Mouse (Mus musculus): Measurements from ENCODE around the gene Drg1. TPM values are rescaled to one million over a fixed set of nuclear protein-coding genes. Genes with fewer than 3 reads are reported as not detected.
A peak's percentile ranks its signal among the peaks of the same experiment; 100 is the strongest.
"Not testable (repeated sequence)": the region's sequence is repeated elsewhere in the genome, so short reads cannot be mapped to it uniquely, and the experiment has no call there.

Drg1 gene
- polyA plus RNA-seq, 1 experiment from 2014 or later, result 159 TPM

DNA sequence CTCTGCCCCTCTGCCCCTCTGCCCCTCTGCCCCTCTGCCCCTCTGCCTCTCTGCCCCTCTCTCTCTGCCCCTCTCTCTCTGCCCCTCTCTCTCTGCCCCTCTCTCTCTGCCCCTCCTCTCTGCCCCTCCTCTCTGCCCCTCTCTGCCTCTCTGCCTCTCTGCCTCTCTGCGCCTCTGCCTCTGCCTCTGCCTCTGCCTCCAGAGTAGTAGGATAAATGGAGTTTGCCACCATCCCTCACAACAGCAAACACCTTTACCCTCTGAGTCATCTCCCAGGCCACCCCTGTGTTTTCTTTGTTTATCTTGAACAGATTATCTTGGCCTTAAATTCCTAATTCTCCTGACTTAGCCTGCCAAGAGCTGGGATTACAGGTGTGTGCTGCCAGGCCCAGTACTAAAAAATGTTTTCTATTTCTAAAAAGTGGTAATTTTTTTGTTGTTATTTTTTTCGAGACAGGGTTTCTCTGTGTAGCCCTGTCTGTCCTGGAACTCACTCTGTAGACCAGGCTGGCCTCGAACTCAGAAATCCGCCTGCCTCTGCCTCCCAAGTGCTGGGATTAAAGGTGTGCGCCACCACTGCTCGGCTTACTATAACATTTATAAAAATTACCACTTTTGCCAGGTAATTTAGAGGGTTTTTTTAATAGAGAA lies 85.6 kb downstream of the Drg1 start:
- not testable (repeated sequence) for H3K4me3 ChIP-seq; H3K4me1 ChIP-seq (replicated peaks); ATAC-seq (ENCODE audit: insufficient number of reproducible peaks, low FRiP score); H3K27ac ChIP-seq (ENCODE audit: poor library complexity, severe bottlenecking); H3K4me2 ChIP-seq; H3K27me3 ChIP-seq (replicated peaks); H3K9ac ChIP-seq
- 73% methylated on average over 6 of the region's 6 CpGs for WGBS
- Histone ChIP-seq H3K36me3 (peaks cover 10% of the 10 kb centered on the region), H3K9me3 (replicated peaks) (peaks cover 11% of the 10 kb centered on the region)

DNA sequence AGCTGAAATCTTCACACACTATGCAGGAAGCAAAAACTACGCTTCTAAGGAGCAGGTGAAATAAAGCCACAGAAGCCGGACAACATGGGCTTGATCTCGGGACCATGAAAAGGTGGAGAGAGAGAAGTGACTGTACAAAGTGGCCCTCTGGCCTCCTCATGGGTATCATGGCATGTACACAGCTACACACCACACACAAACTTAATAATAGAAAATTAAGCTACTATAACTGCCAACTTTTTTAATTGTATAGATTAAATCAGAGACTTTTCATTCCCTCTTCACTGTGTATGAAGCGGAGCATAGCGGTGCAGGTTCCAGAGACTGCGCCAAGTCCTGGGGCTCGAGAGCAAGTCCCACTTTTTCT lies 86.5 kb downstream of the Drg1 start:
- H3K4me1 ChIP-seq (replicated peaks); H3K27ac ChIP-seq (ENCODE audit: poor library complexity, severe bottlenecking); H3K4me2 ChIP-seq; H3K4me3 ChIP-seq; H3K27me3 ChIP-seq (replicated peaks); H3K9ac ChIP-seq; ATAC-seq (ENCODE audit: insufficient number of reproducible peaks, low FRiP score): not testable (repeated sequence)
- 77% methylated on average over 7 of the region's 7 CpGs for WGBS
- peaks cover 10% of the 10 kb centered on the region for H3K36me3 ChIP-seq
- H3K9me3 ChIP-seq (replicated peaks), result peaks cover 11% of the 10 kb centered on the region

DNA sequence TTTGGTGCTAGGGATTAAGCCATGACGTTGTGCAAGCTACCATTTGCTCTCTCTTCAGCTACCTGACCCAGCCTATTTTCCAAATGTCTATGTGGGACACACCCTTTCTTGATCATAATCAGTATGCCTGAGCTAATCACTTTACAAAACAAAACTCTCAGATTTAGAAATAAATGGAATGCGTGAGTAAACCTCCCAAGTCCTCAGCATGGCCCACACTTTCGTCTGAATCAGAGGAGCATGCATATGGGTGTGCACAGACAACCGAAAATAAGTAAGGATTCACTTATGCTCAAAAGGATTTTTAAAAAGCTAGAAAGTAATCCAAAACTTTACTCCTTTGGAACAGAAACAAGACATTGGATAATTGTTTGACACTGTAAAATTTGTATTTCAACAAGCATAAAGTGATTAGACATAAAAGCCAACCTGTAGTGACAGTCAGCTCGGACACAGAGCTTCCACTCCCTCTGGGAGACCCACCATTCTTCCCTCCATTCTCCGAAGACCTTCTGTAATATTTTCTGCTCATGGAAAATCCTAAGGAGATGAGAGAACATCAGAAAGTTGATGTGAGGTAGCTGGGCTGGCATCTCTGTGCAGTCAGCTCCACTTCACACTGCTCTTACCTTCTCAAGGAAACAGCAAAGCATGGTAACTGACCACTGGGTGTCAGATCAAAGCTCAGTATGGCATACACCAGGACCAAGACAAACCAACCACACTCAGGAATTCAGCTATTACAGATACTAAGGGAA lies 87.1 kb downstream of the Drg1 start:
- H3K4me1 ChIP-seq (replicated peaks); H3K4me2 ChIP-seq; ATAC-seq (ENCODE audit: insufficient number of reproducible peaks, low FRiP score); H3K4me3 ChIP-seq; H3K27ac ChIP-seq (ENCODE audit: poor library complexity, severe bottlenecking); H3K27me3 ChIP-seq (replicated peaks); H3K9ac ChIP-seq: not testable (repeated sequence)
- Histone ChIP-seq H3K36me3 (peaks cover 10% of the 10 kb centered on the region), H3K9me3 (replicated peaks) (peaks cover 11% of the 10 kb centered on the region)
- WGBS, result 78% methylated on average over 6 of the region's 6 CpGs

DNA sequence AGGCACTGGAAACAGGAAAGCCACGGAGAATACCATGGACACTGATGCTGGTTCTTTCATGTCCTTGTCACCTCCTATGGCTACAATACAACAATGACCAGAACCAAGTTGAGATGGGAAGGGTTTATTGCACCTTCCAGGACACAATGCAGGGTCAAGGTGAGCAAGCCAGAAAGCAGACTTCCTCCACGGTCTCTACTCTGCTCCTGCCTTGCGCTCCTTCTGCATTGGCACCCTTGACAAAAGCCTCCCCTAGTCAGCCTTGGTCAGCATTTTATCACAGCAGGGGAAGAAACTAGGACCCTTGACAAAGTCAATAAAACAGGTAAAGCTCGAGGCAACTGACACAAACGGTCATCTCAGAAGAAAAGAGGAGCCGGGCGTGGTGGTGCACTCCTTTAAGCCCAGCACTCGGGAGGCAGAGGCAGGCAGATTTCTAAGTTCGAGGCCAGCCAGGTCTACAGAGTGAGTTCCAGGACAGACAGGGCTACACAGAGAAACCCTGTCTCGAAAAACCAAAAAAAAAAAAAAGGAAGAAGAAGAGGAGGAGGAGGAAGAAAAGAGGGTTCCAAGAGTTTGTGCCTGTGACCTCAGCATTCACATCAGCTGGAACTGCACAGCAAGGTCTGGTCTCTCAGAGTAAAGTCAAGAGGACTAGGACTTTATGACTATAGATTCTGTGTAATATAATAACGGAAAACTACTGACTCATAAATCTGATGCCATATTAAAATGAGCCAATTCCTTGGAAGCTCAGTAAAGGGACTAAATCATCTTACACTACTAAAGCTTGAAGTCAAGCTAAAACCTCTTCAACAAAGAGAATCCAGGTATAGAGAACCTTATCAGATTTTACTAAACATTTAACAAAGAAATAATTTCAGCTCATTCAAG lies 92.5 kb downstream of the Drg1 start:
- not testable (repeated sequence) for H3K4me3 ChIP-seq; H3K4me1 ChIP-seq (replicated peaks); H3K27ac ChIP-seq (ENCODE audit: poor library complexity, severe bottlenecking); H3K4me2 ChIP-seq; H3K9ac ChIP-seq; H3K27me3 ChIP-seq (replicated peaks)
- peak; percentile 44 for ATAC-seq (ENCODE audit: insufficient number of reproducible peaks, low FRiP score)
- WGBS, result 77% methylated on average over 11 of the region's 11 CpGs
- H3K36me3 ChIP-seq, result peaks cover 11% of the 10 kb centered on the region
- peaks cover 13% of the 10 kb centered on the region for H3K9me3 ChIP-seq (replicated peaks)

DNA sequence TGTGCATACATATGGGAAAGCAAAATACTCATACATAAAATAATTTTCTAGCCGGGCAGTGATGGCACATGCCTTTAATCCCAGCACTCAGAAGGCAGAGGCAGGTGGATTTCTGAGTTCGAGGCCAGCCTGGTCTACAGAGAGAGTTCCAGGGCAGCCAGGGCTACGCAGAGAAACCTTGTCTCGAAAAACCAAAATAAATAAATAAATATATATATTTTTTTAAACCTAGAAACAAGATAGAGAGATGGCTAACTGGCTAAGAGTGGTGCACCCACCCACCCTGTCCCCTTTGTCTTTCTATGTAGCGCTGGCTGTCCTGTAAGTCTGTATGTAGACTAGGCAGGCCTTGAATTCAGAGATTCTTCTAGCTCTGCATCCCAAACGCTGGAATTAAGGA lies 93.7 kb downstream of the Drg1 start:
- H3K27ac ChIP-seq (ENCODE audit: poor library complexity, severe bottlenecking); H3K36me3 ChIP-seq: not testable (repeated sequence)

DNA sequence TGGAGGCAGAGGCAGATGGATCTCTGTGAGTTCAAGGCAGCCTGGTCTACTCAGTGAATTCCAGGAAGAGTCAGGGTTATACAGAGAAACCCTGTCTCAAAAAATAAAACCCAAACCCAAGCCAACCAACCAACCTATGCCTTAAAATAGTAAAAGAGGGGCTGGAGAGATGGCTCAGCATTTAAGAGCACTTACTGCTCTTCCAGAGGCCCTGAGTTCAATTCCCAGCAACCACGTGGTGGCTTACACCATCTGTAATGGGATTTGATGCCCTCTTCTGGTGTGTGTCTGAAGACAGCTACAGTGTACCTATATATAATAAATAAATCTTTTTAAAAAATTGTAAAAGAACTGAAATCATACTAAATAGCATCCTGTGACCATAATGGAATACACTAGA lies 94.3 kb downstream of the Drg1 start:
- H3K4me1 ChIP-seq (replicated peaks); H3K4me2 ChIP-seq; ATAC-seq (ENCODE audit: insufficient number of reproducible peaks, low FRiP score); H3K9ac ChIP-seq; H3K27ac ChIP-seq (ENCODE audit: poor library complexity, severe bottlenecking); H3K4me3 ChIP-seq; H3K27me3 ChIP-seq (replicated peaks); H3K36me3 ChIP-seq: not testable (repeated sequence)
- WGBS, result 62% methylated on average over 1 of the region's 1 CpGs
- peaks cover 16% of the 10 kb centered on the region for H3K9me3 ChIP-seq (replicated peaks)

More for the DNA sequence above, 93.7 kb downstream of the Drg1 start:
- H3K27me3 ChIP-seq (replicated peaks); H3K4me2 ChIP-seq; H3K9ac ChIP-seq; ATAC-seq (ENCODE audit: insufficient number of reproducible peaks, low FRiP score); H3K4me3 ChIP-seq; H3K4me1 ChIP-seq (replicated peaks): not testable (repeated sequence)
- H3K9me3 ChIP-seq (replicated peaks), result peaks cover 14% of the 10 kb centered on the region
- 59% methylated on average over 5 of the region's 6 CpGs for WGBS

DNA sequence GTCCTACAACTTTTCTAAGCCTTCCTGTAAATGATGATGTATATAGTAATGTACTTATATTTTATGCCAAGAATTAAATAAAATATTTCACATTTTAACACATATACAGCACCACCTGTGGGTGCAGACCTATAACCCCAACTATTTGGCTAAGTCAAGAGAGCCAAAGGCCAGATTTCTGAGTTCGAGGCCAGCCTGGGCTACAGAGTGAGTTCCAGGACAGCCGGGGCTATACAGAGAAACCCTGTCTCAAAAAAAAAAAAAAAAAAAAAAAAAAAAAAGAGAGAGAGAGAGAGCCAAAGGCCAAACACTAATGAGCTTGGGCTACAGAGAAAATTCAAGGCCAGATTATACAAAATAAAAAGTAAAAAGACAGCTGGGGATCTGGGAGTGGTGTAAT lies 97.2 kb downstream of the Drg1 start:
- not testable (repeated sequence) for H3K9ac ChIP-seq; H3K27ac ChIP-seq (ENCODE audit: poor library complexity, severe bottlenecking); H3K4me3 ChIP-seq; H3K4me2 ChIP-seq; H3K36me3 ChIP-seq; H3K27me3 ChIP-seq (replicated peaks); H3K4me1 ChIP-seq (replicated peaks)
- peaks cover 18% of the 10 kb centered on the region for H3K9me3 ChIP-seq (replicated peaks)
- 62% methylated on average over 2 of the region's 2 CpGs for whole genome bisulfite sequencing
- peak; percentile 46 for ATAC-seq (ENCODE audit: insufficient number of reproducible peaks, low FRiP score)

DNA sequence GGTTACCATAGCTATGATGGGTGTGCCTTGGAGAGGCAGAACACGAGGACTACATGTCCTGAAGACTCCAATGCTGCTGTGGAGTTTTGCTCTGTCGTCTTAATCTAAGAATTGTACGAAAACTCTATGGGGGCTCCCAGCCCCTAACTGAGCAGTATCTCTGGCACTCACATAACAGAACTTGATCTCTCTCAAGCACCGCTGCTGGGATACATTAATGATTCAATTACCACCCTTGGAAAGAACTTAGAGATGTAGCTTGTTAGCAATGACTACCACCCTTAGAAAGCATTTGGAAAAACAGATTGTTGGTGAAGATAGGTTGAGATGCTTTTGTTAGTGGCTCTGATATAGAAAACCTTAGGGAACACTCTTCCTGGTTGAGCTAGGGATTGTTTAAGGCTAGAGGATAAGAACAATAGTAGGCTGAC lies 98.6 kb downstream of the Drg1 start:
- ATAC-seq (ENCODE audit: insufficient number of reproducible peaks, low FRiP score), result not testable (repeated sequence)

DNA sequence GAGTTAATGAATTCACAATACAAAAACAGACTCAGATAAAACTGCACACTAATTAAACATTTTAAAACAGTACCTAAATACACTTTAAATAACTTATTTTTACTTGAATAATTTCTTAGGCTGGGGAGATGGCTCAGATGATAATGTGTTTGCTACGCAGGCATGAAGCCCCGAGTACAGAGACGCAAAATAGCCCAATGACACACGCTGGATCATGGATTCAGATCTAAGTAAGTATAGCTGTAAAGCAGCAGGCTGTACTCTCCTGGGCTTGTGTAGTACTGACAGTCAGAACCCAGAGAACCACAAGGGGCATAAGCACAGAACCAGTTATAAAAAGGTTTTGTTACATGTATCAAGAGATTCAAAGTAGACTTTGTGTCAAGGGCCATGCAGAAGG lies 99.1 kb downstream of the Drg1 start:
- not testable (repeated sequence) for H3K4me1 ChIP-seq (replicated peaks); H3K27me3 ChIP-seq (replicated peaks); H3K27ac ChIP-seq (ENCODE audit: poor library complexity, severe bottlenecking); H3K4me2 ChIP-seq; H3K36me3 ChIP-seq; H3K4me3 ChIP-seq; H3K9ac ChIP-seq; ATAC-seq (ENCODE audit: insufficient number of reproducible peaks, low FRiP score)
- peaks cover 17% of the 10 kb centered on the region for H3K9me3 ChIP-seq (replicated peaks)
- WGBS, result 82% methylated on average over 4 of the region's 4 CpGs

More for the DNA sequence above, 98.6 kb downstream of the Drg1 start:
- not testable (repeated sequence) for H3K4me3 ChIP-seq; H3K27ac ChIP-seq (ENCODE audit: poor library complexity, severe bottlenecking); H3K27me3 ChIP-seq (replicated peaks); H3K36me3 ChIP-seq; H3K9ac ChIP-seq; H3K4me1 ChIP-seq (replicated peaks); H3K4me2 ChIP-seq
- 67% methylated on average over 4 of the region's 4 CpGs for WGBS
- peaks cover 12% of the 10 kb centered on the region for H3K9me3 ChIP-seq (replicated peaks)

DNA sequence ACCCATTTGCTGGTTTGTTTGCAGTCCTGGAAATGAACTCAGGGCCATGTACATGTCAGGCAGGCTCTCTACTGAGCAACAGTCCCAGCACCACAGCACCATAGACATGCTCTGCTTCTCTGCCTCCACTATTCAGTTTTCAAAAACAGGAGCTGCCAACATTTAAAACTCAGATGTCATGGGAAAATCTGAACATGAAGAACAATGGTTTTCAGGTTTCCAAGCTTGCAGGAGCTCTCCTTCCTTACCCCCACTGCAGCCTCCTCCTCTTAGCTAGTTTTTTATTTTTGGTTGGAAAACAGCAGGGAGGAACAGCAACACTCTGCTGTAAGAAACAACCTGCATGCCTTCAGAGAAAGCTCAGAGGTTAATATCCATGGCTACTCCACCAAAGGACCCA lies 99.9 kb downstream of the Drg1 start:
- not testable (repeated sequence) for H3K4me3 ChIP-seq; H3K9ac ChIP-seq; ATAC-seq (ENCODE audit: insufficient number of reproducible peaks, low FRiP score); H3K4me2 ChIP-seq; H3K36me3 ChIP-seq; H3K27ac ChIP-seq (ENCODE audit: poor library complexity, severe bottlenecking); H3K4me1 ChIP-seq (replicated peaks); H3K27me3 ChIP-seq (replicated peaks)
- peaks cover 13% of the 10 kb centered on the region for H3K9me3 ChIP-seq (replicated peaks)

DNA sequence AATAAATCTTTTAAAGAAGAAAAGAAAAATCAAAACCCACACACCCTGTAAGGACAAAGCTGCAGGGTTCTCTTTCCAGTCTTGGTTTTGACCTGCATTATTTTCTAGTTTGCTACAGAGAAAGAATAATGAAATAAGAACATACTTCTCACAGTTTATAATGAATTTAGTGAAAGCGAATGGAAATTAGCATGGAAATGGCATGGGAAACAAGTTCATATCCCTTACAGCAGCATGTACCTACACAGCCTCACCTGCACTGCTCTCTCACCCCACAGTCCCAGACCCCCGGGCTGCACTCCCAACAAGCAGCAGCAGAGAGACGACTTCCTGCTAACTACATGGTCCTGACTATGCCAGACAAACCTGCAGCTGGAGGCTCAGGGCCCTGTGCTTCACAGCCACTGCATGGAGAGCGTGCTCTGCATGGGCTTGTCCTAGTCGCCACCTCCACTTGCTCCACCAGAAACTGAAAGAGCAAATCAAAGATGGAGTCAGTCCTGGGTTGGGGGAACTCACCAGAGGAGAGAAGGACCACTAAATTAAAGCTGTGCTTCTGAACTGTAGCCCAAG lies 100.9 kb downstream of the Drg1 start:
- H3K4me2 ChIP-seq; H3K4me3 ChIP-seq; H3K9ac ChIP-seq; H3K36me3 ChIP-seq; H3K27me3 ChIP-seq (replicated peaks); H3K4me1 ChIP-seq (replicated peaks); H3K27ac ChIP-seq (ENCODE audit: poor library complexity, severe bottlenecking): not testable (repeated sequence)
- H3K9me3 ChIP-seq (replicated peaks), result peaks cover 14% of the 10 kb centered on the region
- ATAC-seq (ENCODE audit: insufficient number of reproducible peaks, low FRiP score), result peak; percentile 27
- 77% methylated on average over 3 of the region's 5 CpGs for WGBS

Measured in heart, embryonic 12.5 days (tissue).